Mouse (Mus musculus) activated CD4-positive, CD25-positive, alpha-beta regulatory T cell, adult 4 months (primary cell): Measurements from ENCODE around the gene Sfpq. TPM values are rescaled to one million over a fixed set of nuclear protein-coding genes. Genes with fewer than 3 reads are reported as not detected.
A peak's percentile ranks its signal among the peaks of the same experiment; 100 is the strongest.

Experiments used
- ATAC-seq: one replicate; pipeline ENCODE4 v1.8.0; 2017
- polyA plus RNA-seq, 2 experiments: library from polyadenylated mRNA; unstranded; fragments of 100-300 nt; shearing (Covaris generic); gene quantifications; one replicate each; pipeline ENCODE4 v1.2.1; 2017

The Sfpq gene
- polyA plus RNA-seq, 2 experiments from 2014 or later: 39.7 to 50.1 TPM

DNA sequence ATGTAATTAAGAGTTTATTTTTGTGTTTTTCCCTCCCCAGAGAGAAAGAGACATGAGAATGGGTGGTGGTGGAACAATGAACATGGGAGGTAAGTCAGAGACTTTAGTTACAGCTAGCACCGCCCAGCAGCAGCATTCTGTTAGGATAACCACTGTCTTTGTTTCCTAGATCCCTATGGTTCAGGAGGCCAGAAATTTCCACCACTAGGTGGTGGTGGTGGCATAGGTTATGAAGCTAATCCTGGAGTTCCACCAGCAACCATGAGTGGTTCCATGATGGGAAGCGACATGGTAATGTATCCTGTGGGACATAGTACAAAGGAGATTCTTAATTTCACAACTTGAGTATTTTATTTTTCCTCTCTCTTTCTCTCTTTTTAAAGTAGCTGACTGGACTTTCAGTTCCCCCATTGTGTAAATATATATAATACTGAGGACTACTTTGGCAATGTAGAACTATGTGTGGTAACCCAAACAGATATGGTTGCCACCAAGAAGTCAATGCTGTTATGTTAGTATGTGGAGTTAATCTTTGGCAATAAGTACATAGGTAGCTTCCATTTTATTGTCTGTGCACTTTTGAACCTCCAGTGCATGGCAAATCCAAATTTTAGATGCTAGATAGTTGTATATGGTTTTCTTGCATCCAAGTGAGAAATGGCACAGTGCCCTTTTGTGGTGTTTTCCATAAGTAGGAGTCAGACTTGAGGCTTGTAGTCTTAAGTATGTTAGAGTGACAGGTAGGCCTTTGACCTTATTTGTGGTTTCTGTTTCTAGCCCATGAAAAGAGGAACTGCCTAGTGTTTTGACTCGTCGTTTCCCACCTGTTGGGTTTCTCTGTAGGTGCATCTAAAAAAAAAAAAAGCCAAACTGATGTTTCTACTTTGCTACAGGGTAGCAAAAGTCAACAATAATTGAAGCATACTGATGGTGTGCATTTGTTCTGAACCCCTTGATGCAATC lies 6.4 kb downstream of the Sfpq start:
- ATAC-seq: no peak

GRCm38 (mm10) chr4:127037158-127037557 lies 16.0 kb downstream of the Sfpq start:
- ATAC-seq: no peak

GRCm38 (mm10) chr4:127037908-127038827 lies 17.0 kb downstream of the Sfpq start:
- ATAC-seq: no peak

DNA sequence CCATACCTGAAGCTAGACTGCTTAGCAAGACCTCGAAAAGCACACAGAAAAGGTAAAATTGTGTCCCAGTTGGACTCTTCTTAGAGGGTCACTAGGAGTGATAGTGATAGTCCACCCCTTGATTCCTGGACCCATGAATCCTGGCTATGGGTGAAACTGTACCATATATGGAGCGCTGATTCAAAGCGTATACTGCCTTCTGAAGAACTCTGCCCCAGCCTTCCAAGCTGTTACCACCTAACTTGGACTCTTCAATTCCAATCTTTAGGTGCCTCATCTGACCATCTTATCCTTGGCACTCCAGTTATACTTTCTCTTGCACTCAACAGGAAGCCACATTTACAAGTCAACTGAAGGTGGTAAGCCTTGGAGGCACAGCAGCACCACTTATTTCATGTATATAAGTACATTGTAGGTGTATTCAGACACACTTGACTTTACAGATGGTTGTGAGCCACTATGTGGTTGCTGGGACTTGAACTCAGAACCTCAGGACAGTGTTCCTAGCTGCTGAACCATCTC lies 17.8 kb downstream of the Sfpq start:
- no peak for ATAC-seq

DNA sequence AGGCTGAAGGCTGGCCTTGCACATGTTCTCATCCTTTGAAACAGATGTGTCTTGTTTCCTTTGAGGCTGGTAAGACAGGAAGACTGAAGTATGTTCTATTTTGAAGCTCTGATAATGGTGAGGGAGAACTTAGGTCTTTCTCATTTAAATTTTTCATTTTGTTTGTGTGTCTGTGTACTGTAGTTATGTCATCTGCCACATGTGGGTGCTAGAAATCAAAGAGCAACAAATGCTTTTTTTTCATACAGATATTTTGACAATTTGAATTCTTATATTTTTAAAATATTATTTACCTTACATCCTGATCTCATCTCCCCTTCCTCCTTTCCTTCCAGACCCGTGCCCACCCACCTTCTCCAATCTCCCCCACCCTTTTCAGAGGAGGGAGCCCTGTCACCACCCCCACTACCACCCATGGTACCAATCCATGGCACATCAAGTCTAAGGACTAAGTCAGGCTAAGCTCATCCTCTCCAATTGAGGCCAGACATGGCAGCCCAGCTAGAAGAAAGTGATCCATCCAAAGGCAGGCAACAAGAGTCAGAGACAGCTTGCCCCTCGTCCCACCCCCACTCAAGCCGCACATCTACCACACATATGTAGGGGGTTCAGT lies 18.9 kb downstream of the Sfpq start:
- no peak for ATAC-seq

GRCm38 (mm10) chr4:127043540-127043939 lies 22.4 kb downstream of the Sfpq start:
- peak; percentile 40 for ATAC-seq

GRCm38 (mm10) chr4:127051121-127051520 lies 30.0 kb downstream of the Sfpq start:
- no peak for ATAC-seq

GRCm38 (mm10) chr4:127053071-127053470 lies 31.9 kb downstream of the Sfpq start:
- no peak for ATAC-seq

- no peak for ATAC-seq
These were observed 33.5 kb downstream of the Sfpq start for GRCm38 (mm10) chr4:127054522-127055198.

DNA sequence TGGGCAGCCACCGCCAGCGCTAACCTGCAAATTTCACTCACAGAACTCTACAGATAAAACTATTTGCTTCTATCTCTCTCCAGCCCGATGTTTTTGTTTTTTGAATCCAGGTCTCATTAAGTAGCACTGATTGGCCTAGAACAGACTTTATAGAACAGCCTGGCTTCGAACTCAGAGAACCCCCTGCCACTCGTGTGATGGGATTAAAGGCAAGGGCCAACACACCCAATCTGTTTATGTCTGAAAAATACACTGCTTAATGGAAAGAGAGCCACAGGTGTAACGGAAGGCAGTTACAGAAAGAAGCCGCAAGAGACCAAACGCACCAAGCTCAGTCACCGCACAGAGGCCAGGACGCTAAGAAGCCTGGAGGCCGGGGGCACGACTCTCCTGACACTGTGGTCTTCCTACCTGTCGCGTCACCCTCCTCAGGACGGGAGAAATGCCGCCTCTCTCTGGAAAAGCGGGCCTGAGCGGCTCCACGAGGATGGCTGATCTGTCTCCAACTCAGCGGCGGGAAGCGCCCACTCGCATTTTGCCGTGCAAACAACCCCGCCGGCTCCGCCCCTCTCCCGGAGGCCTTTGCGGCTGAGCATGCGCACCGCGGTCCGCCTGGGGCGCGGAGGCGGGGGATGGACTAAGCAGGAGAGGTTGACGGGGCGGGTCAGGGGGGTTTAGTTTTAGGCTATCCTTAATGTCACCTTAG lies 39.6 kb downstream of the Sfpq start, which contains the start of gene Zmym1:
Gene Zmym1, minus strand, starts transcription at position 568 of the 706 bp plus-strand sequence.
- peak; percentile 91 for ATAC-seq

DNA sequence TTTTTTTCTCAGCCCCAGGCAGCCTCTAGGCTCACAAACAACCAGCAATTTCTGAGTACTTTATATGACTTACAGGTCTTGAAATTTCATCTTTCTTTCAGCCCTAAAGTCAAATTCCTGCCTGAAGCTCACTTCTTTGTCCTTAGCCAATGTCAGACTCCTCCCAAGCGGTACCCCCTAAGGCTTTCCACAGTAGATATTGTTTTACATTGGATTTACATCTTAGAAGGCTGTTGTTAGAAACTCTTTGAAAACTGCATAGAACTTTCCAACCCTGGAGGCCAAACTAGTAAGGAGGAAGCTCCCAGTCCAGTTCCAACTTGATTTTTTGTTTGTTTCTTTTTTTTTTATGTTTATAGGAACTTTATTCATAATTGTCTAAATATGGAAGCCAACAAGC lies 42.9 kb downstream of the Sfpq start:
- ATAC-seq: no peak

DNA sequence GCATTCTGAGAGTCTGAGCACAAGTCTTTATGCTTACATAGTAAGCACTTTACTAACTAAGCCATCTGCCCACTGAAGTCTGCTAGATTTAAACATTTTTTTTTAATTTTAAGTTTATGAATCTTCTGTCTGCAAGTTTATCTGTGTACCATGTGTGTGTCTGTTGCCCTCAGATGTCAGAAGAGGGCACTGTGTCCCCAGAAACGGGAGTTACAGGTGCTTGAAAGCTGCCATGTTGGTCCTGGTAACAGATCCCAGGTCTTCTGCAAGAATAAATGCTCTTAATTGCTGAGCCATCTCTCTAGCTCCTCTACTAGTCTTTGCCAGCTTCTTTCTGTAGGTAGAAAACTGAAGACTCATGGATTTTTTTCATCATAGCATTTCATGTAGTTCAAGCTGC lies 53.8 kb downstream of the Sfpq start:
- ATAC-seq: no peak

DNA sequence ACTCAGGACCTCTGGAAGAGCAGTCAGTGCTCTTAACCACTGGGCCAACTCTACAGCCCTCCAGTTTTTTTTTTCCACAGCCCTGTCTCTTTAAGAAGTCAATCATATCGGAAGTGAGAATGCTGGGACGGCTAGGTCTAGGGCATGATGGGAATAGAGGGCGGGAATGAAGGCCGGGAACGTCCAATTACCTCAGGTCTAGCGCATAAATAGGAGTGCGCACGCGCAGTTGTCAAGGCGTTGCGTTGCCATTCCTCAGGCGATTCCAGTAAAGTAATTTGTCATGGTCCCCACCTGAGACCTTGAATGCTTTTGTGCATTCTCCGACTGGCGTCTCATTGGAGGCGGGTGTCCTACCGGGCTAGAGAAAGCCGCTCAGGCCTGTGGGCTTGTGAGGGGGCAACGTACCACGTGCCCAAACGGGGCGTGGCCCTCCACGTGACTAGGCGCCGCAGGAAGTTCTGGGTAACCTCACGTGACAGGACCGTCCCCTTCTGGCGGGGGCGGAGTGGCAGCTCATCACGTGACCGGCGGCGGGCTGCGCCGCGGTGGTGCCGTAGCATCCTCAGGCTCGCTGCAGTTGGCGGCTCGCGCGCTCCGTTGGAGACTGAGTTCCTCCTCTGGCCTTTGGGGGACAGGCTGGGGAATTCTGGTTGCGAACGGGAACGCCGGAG lies 55.9 kb downstream of the Sfpq start, which contains the start of gene Zmym6:
Gene Zmym6, plus strand, starts transcription at position 509 of the 674 bp plus-strand sequence.
- peak; percentile 95 for ATAC-seq

GRCm38 (mm10) chr4:127080806-127081205 lies 59.7 kb downstream of the Sfpq start:
- ATAC-seq: no peak

DNA sequence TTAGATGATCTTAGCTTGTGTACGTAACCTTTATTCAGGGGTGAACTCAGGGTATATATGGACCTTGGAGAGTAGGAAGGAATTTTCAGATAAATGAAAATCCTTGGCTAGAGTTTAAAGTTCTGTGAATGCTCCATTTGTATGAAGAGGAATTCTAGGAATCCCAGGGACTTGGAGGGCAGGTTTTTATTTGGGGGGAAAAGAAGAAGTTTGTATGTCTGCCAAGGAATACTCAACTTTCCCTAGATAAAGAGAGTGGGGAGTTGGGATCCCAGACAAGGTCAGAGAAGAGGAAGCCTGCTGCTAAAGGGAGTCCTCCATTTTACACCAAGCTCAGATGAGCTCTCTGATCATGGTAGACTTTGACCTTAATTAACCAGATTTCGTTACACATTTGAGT lies 62.0 kb downstream of the Sfpq start:
- no peak for ATAC-seq

DNA sequence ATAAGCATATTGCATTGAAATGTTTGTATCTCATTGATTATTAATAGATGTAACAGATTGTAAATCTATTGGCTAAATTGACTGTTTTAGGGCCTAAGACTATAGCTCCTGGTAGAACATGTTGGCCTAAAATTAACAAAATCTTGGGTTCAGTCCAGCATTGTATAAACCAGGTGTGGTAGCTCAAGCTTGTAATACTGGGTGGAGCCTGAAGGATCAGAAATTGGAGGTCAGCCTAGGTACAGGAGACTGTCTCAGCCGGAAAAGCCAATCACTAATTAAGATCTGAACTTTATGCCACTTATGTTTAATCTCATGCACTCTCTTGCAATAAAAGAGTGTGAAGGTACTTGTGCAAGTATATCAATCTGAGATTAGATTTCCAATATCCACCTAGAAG lies 64.6 kb downstream of the Sfpq start:
- no peak for ATAC-seq
